Mouse (Mus musculus): ENCODE measurements around the gene Gabpb1. TPM values are rescaled to one million over a fixed set of nuclear protein-coding genes. Genes with fewer than 3 reads are reported as not detected.

Gabpb1 gene
- polyA plus RNA-seq, 1 experiment = 26.2 TPM

- TF ChIP-seq POLR2A (IDR thresholded peaks at IDR 0.05; ENCODE audit: control insufficient read depth, extremely low read depth, insufficient read depth, low read length, poor library complexity) = no peak
- no peak for TF ChIP-seq CTCF (IDR thresholded peaks at IDR 0.05; ENCODE audit: borderline replicate concordance, control insufficient read depth, extremely low read depth, insufficient read depth, low read length, poor library complexity)
- peaks cover 4% of the 10 kb centered on the region for H3K4me1 ChIP-seq (replicated peaks; ENCODE audit: control insufficient read depth, insufficient read depth, low read length)
- H3K27ac ChIP-seq (ENCODE audit: control insufficient read depth, insufficient read depth, low read length) = peak overlapping the region; percentile 86
- DNase-seq = peak; percentile 60
- under 1% methylated on average over 77 of the region's 77 CpGs for WGBS
- H3K36me3 ChIP-seq (ENCODE audit: control insufficient read depth, insufficient read depth, low read length) = no peaks in the 10 kb centered on the region
- peak overlapping the region; percentile 91 for H3K4me3 ChIP-seq (ENCODE audit: control insufficient read depth, insufficient read depth, low read length)
- no peaks in the 10 kb centered on the region for H3K27me3 ChIP-seq (ENCODE audit: control insufficient read depth, insufficient read depth, low read length)
These were observed 1.5 kb downstream of the Gabpb1 start for GRCm38 (mm10) chr2:126674441-126675168.

- 3% methylated on average over 13 of the region's 13 CpGs for WGBS
These were observed 2.6 kb downstream of the Gabpb1 start for GRCm38 (mm10) chr2:126673317-126674242.

GRCm38 (mm10) chr2:126668621-126669252, 7.4 kb downstream of the Gabpb1 start:
- no peaks in the 10 kb centered on the region for H3K27me3 ChIP-seq (ENCODE audit: control insufficient read depth, insufficient read depth, low read length)
- no peaks in the 10 kb centered on the region for H3K36me3 ChIP-seq (ENCODE audit: control insufficient read depth, insufficient read depth, low read length)
- no peaks in the 10 kb centered on the region; the same call in 1 of the 2 replicates for H3K4me1 ChIP-seq (replicated peaks; ENCODE audit: control insufficient read depth, insufficient read depth, low read length)
- H3K27ac ChIP-seq (ENCODE audit: control insufficient read depth, insufficient read depth, low read length) = no peak overlapping the region
- 95% methylated on average over 5 of the region's 5 CpGs for WGBS
- TF ChIP-seq CTCF (IDR thresholded peaks at IDR 0.05; ENCODE audit: borderline replicate concordance, control insufficient read depth, extremely low read depth, insufficient read depth, low read length, poor library complexity) = no peak
- TF ChIP-seq POLR2A (IDR thresholded peaks at IDR 0.05; ENCODE audit: control insufficient read depth, extremely low read depth, insufficient read depth, low read length, poor library complexity) = no peak
- DNase-seq = no peak
- H3K4me3 ChIP-seq (ENCODE audit: control insufficient read depth, insufficient read depth, low read length) = no peak overlapping the region

More at GRCm38 (mm10) chr2:126673317-126674242, 2.6 kb downstream of the Gabpb1 start:
- Histone ChIP-seq H3K4me1 (replicated peaks; ENCODE audit: control insufficient read depth, insufficient read depth, low read length) (peaks cover 4% of the 10 kb centered on the region), H3K36me3 (ENCODE audit: control insufficient read depth, insufficient read depth, low read length) (no peaks in the 10 kb centered on the region), H3K4me3 (ENCODE audit: control insufficient read depth, insufficient read depth, low read length) (peak overlapping the region; percentile 17; the same call in 1 of the 2 replicates), H3K27me3 (ENCODE audit: control insufficient read depth, insufficient read depth, low read length) (no peaks in the 10 kb centered on the region), H3K27ac (ENCODE audit: control insufficient read depth, insufficient read depth, low read length) (peak overlapping the region; percentile 71)
- TF ChIP-seq CTCF (IDR thresholded peaks at IDR 0.05; ENCODE audit: borderline replicate concordance, control insufficient read depth, extremely low read depth, insufficient read depth, low read length, poor library complexity) (no peak), POLR2A (IDR thresholded peaks at IDR 0.05; ENCODE audit: control insufficient read depth, extremely low read depth, insufficient read depth, low read length, poor library complexity) (no peak)
- DNase-seq = peak; percentile 39

- DNase-seq = no peak
- Histone ChIP-seq H3K27me3 (ENCODE audit: control insufficient read depth, insufficient read depth, low read length) (no peaks in the 10 kb centered on the region), H3K4me3 (ENCODE audit: control insufficient read depth, insufficient read depth, low read length) (no peak overlapping the region), H3K27ac (ENCODE audit: control insufficient read depth, insufficient read depth, low read length) (no peak overlapping the region), H3K4me1 (replicated peaks; ENCODE audit: control insufficient read depth, insufficient read depth, low read length) (no peaks in the 10 kb centered on the region; the same call in 1 of the 2 replicates), H3K36me3 (ENCODE audit: control insufficient read depth, insufficient read depth, low read length) (no peaks in the 10 kb centered on the region)
- WGBS = 64% methylated on average over 3 of the region's 3 CpGs
- TF ChIP-seq POLR2A (IDR thresholded peaks at IDR 0.05; ENCODE audit: control insufficient read depth, extremely low read depth, insufficient read depth, low read length, poor library complexity) (no peak), CTCF (IDR thresholded peaks at IDR 0.05; ENCODE audit: borderline replicate concordance, control insufficient read depth, extremely low read depth, insufficient read depth, low read length, poor library complexity) (no peak)
These were observed 10.2 kb downstream of the Gabpb1 start for GRCm38 (mm10) chr2:126665984-126666383.

- TF ChIP-seq POLR2A (IDR thresholded peaks at IDR 0.05; ENCODE audit: control insufficient read depth, extremely low read depth, insufficient read depth, low read length, poor library complexity) (no peak), CTCF (IDR thresholded peaks at IDR 0.05; ENCODE audit: borderline replicate concordance, control insufficient read depth, extremely low read depth, insufficient read depth, low read length, poor library complexity) (no peak)
- Histone ChIP-seq H3K4me3 (ENCODE audit: control insufficient read depth, insufficient read depth, low read length) (no peak overlapping the region), H3K27me3 (ENCODE audit: control insufficient read depth, insufficient read depth, low read length) (no peaks in the 10 kb centered on the region), H3K27ac (ENCODE audit: control insufficient read depth, insufficient read depth, low read length) (no peak overlapping the region), H3K36me3 (ENCODE audit: control insufficient read depth, insufficient read depth, low read length) (no peaks in the 10 kb centered on the region), H3K4me1 (replicated peaks; ENCODE audit: control insufficient read depth, insufficient read depth, low read length) (no peaks in the 10 kb centered on the region; the same call in 1 of the 2 replicates)
- 30% methylated on average over 4 of the region's 4 CpGs for WGBS
- DNase-seq = peak; percentile 22
These were observed 12.7 kb downstream of the Gabpb1 start for GRCm38 (mm10) chr2:126663481-126663880.

- 97% methylated on average over 4 of the region's 4 CpGs for WGBS
- Histone ChIP-seq H3K27ac (ENCODE audit: control insufficient read depth, insufficient read depth, low read length) (no peak overlapping the region), H3K4me1 (replicated peaks; ENCODE audit: control insufficient read depth, insufficient read depth, low read length) (no peaks in the 10 kb centered on the region), H3K27me3 (ENCODE audit: control insufficient read depth, insufficient read depth, low read length) (no peaks in the 10 kb centered on the region), H3K36me3 (ENCODE audit: control insufficient read depth, insufficient read depth, low read length) (peaks cover 52% of the 10 kb centered on the region), H3K4me3 (ENCODE audit: control insufficient read depth, insufficient read depth, low read length) (no peak overlapping the region)
- no peak for DNase-seq
- TF ChIP-seq POLR2A (IDR thresholded peaks at IDR 0.05; ENCODE audit: control insufficient read depth, extremely low read depth, insufficient read depth, low read length, poor library complexity) (no peak), CTCF (IDR thresholded peaks at IDR 0.05; ENCODE audit: borderline replicate concordance, control insufficient read depth, extremely low read depth, insufficient read depth, low read length, poor library complexity) (no peak)
These were observed 23.2 kb downstream of the Gabpb1 start for GRCm38 (mm10) chr2:126652929-126653328.

All from thymus, adult 2 months (tissue).